Mouse (Mus musculus) liver, embryonic 16.5 days (tissue): ENCODE results near the gene Lrrn4cl. TPM values are rescaled to one million over a fixed set of nuclear protein-coding genes. Genes with fewer than 3 reads are reported as not detected.
A peak's percentile ranks its signal among the peaks of the same experiment; 100 is the strongest.
"Not testable (repeated sequence)": the region's sequence is repeated elsewhere in the genome, so short reads cannot be mapped to it uniquely, and the experiment has no call there.

Experiments used
- ATAC-seq: fragments of 200-750 bp; cut with Nextera tagmentation; 2 replicates; pipeline ENCODE4 v1.8.0; 2017; ENCODE audit warnings: low read depth, mild to moderate bottlenecking, moderate number of reproducible peaks, moderate library complexity
- H3K27ac ChIP-seq: fragments of 300-500 bp; sonication (generic); 2 replicates; pipeline ENCODE4 v1.5.1; 2014; ENCODE audit warnings: mild to moderate bottlenecking, low read length
- H3K27me3 ChIP-seq: fragments of 300-500 bp; sonication (generic); 2 replicates; pipeline ENCODE4 v1.6.1; 2014; ENCODE audit warnings: low read depth, low read length, mixed read lengths; ENCODE audit not compliant: control insufficient read depth, insufficient read depth
- H3K36me3 ChIP-seq: fragments of 300-500 bp; sonication (generic); 2 replicates; pipeline ENCODE4 v1.6.1; 2014; ENCODE audit warnings: mild to moderate bottlenecking; ENCODE audit not compliant: control insufficient read depth, insufficient read depth
- H3K4me1 ChIP-seq: fragments of 300-500 bp; sonication (generic); 2 replicates; pipeline ENCODE4 v1.6.1; 2014; ENCODE audit warnings: low read depth, low read length, mixed read lengths; ENCODE audit not compliant: control insufficient read depth
- H3K4me2 ChIP-seq: fragments of 300-500 bp; sonication (generic); 2 replicates; pipeline ENCODE4 v1.6.1; 2014; ENCODE audit warnings: low read depth, low read length, mixed read lengths
- H3K4me3 ChIP-seq: fragments of 300-500 bp; sonication (generic); 2 replicates; pipeline ENCODE4 v1.5.1; 2014; ENCODE audit warnings: low read depth, mild to moderate bottlenecking, low read length
- H3K9ac ChIP-seq: fragments of 300-500 bp; sonication (generic); 2 replicates; pipeline ENCODE4 v1.6.1; 2014; ENCODE audit warnings: low read depth, low read length
- H3K9me3 ChIP-seq: fragments of 300-500 bp; sonication (generic); replicated peaks from 2 replicates; pipeline ENCODE4 v1.6.1; 2016; ENCODE audit warnings: low read length; ENCODE audit not compliant: control insufficient read depth
- WGBS: fragments of 180-500 bp; shearing (Covaris S2); extraction: QIAGEN DNeasy Blood & Tissue Kit; methylation state at CpG from one replicate; pipeline ENCODE4 v1.1.7; 2014; ENCODE audit not compliant: insufficient replicate concordance; 5-methylcytosine and 5-hydroxymethylcytosine counted together
- polyA plus RNA-seq: library from polyadenylated mRNA; unstranded; fragments of >200 nt; fragmentation: Nextera tagmentation; extraction: Ambion mirVana; gene quantifications from 2 replicates; pipeline ENCODE4 v1.2.1, GENCODE M21; 2015

The Lrrn4cl gene
- polyA plus RNA-seq, 1 experiment from 2014 or later, result 0.35 TPM

DNA sequence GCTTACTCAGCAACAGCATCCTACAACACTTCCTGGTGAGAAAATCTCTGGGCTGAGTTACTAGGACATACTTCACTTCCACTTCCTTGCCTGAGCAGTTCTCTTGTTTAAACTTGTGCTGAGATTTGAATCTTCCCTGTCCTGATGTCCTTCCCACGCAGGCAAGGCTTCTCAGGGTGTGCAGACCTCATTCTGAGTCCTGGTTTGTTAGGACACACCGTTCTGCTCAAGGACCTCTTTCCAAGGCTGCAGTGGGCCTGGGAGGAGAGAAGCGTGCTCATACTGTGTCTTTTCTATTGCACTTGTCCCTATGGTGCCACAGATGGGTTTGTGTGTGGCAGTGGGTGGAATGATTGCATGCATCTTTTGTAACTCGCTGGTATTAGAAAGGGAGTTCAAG lies 17.6 kb upstream of the Lrrn4cl start:
- Histone ChIP-seq H3K9me3 (no peaks in the 10 kb centered on the region), H3K4me3 (no peak overlapping the region), H3K27me3 (no peaks in the 10 kb centered on the region), H3K9ac (no peak overlapping the region), H3K36me3 (peaks cover 72% of the 10 kb centered on the region), H3K27ac (peak overlapping the region; percentile 18; the same call in 1 of the 2 replicates), H3K4me1 (peaks cover 8% of the 10 kb centered on the region), H3K4me2 (no peak overlapping the region)
- ATAC-seq, result no peak
- 91% methylated on average over 4 of the region's 4 CpGs for WGBS

GRCm38 (mm10) chr19:8836327-8836726 lies 14.2 kb upstream of the Lrrn4cl start:
- WGBS, result 95% methylated on average over 10 of the region's 10 CpGs
- not testable (repeated sequence) for H3K4me2 ChIP-seq, H3K27ac ChIP-seq, H3K27me3 ChIP-seq, ATAC-seq, H3K4me3 ChIP-seq, H3K9me3 ChIP-seq, H3K9ac ChIP-seq
- peaks cover 29% of the 10 kb centered on the region for H3K4me1 ChIP-seq
- H3K36me3 ChIP-seq, result peaks cover 39% of the 10 kb centered on the region

DNA sequence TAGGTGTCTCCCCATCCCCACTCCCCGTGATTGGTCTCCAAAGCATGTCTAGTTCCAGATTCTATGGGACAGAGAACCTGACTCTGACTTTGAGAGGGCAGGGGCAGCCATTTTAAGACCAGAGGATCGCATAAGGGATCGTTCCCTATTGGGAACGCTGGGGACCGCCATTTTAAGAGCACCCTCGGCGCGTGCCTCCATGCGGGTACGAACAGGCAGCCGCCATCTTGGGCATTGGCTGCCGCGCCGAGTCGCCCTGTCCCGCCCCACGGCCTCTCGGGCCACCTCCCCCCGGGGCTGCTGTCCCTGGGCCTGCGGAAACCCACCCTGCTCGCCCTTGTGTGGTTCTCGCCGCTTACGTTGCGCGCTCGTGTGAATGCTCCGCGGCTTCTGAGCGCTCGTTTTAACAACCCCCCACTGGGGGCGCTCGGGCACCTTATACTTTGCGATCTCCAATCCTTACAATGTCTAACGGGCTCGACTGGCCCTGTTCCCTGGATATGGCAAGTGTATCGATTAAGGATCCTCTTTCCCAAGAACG lies 13.2 kb upstream of the Lrrn4cl start, which contains the start of gene Bscl2:
Gene Bscl2, plus strand, starts transcription at position 217 of the 541 bp plus-strand sequence.
- Histone ChIP-seq H3K4me2 (peak within 1 kb of the TSS; percentile 75), H3K27ac (peak within 1 kb of the TSS; percentile 92), H3K36me3 (peaks cover 29% of the 10 kb centered on the region), H3K4me3 (peak within 1 kb of the TSS; percentile 80), H3K4me1 (peaks cover 29% of the 10 kb centered on the region), H3K27me3 (no peaks in the 10 kb centered on the region), H3K9ac (peak within 1 kb of the TSS; percentile 90), H3K9me3 (no peaks in the 10 kb centered on the region)
- 1% methylated on average over 38 of the region's 38 CpGs for WGBS
- ATAC-seq, result peak; percentile 68

DNA sequence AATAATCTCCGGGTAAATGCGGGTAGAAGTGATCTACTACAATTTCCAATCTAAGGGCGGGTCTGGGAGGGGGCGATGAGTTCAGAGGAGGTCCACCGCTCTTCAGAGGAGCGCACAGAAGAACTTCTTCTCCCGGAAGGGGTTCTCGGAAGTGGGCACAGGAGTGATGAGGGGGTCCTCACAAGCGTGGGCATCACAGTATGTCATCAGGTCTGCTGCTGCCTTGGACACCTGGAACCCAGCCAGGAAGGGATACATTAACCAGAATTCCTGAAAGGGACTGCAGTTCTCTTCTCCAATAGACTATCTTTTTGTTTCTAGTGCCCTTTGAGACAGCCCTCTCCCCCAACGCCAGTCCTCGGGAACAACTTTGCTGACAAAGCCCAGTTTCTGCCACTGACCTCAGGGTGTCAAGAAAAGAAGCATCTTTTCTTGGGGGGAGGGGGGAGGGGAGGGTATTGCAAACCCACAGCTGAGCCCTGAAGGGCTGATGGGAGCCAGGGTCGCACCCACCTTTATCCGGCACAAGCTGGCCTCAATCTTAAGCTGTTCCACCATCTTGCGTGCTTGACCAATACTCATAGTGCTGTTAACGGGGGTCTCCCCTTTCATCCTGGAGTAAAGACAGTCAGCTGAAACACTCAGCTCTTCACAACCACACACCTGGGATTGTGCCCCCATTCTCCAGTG lies 12.4 kb upstream of the Lrrn4cl start:
- Histone ChIP-seq H3K9me3 (no peaks in the 10 kb centered on the region), H3K27ac (peak overlapping the region; percentile 1; the same call in 1 of the 2 replicates), H3K36me3 (peaks cover 20% of the 10 kb centered on the region), H3K9ac (peak overlapping the region; percentile 90), H3K4me2 (peak overlapping the region; percentile 75), H3K4me3 (peak overlapping the region; percentile 80), H3K27me3 (no peaks in the 10 kb centered on the region), H3K4me1 (peaks cover 29% of the 10 kb centered on the region)
- peak; percentile 5; the same call in 1 of the 2 replicates for ATAC-seq
- 19% methylated on average over 15 of the region's 15 CpGs for WGBS

GRCm38 (mm10) chr19:8839103-8839907 lies 11.3 kb upstream of the Lrrn4cl start, which contains the start of gene Gng3:
Gene Gng3, minus strand, starts transcription at chr19:8839194.
- peak within 1 kb of the TSS; percentile 75 for H3K4me2 ChIP-seq
- H3K27ac ChIP-seq, result 0 out of 2 replicates have a peak within 1 kb of the TSS, but pooled peaks have one; percentile 1
- peak within 1 kb of the TSS; percentile 90 for H3K9ac ChIP-seq
- peak within 1 kb of the TSS; percentile 80 for H3K4me3 ChIP-seq
- ATAC-seq, result no peak
- peaks cover 9% of the 10 kb centered on the region for H3K36me3 ChIP-seq
- WGBS, result 78% methylated on average over 11 of the region's 11 CpGs
- H3K9me3 ChIP-seq, result no peaks in the 10 kb centered on the region
- H3K4me1 ChIP-seq, result peaks cover 29% of the 10 kb centered on the region
- no peaks in the 10 kb centered on the region for H3K27me3 ChIP-seq

GRCm38 (mm10) chr19:8839908-8840791 lies 10.4 kb upstream of the Lrrn4cl start:
- Histone ChIP-seq H3K4me2 (peak overlapping the region; percentile 75), H3K27me3 (no peaks in the 10 kb centered on the region), H3K4me3 (peak overlapping the region; percentile 67), H3K36me3 (peaks cover 2% of the 10 kb centered on the region; the same call in 1 of the 2 replicates), H3K9me3 (no peaks in the 10 kb centered on the region), H3K4me1 (peaks cover 29% of the 10 kb centered on the region), H3K9ac (peak overlapping the region; percentile 74), H3K27ac (peak overlapping the region; percentile 43; the same call in 1 of the 2 replicates)
- ATAC-seq, result peak; percentile 73
- 26% methylated on average over 29 of the region's 29 CpGs for WGBS

DNA sequence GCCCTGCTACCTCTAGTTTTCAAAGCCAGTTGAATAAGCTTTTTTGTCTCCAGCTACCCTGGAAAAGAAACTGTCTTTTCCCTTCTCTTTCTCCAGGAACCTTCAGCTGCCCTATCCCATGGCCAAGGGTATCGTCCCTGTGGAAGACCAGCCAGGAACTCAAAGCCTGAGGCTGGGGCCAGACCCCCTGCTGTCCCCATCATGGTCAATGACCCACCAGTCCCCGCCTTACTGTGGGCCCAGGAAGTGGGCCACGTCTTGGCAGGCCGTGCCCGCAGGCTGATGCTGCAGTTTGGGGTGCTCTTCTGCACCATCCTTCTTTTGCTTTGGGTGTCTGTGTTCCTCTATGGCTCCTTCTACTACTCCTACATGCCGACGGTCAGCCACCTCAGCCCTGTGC lies 9.6 kb upstream of the Lrrn4cl start:
- Histone ChIP-seq H3K4me1 (peaks cover 29% of the 10 kb centered on the region), H3K9me3 (no peaks in the 10 kb centered on the region), H3K36me3 (peaks cover 3% of the 10 kb centered on the region; the same call in 1 of the 2 replicates), H3K4me2 (peak overlapping the region; percentile 75), H3K27ac (no peak overlapping the region), H3K4me3 (peak overlapping the region; percentile 67), H3K9ac (no peak overlapping the region; the same call in 1 of the 2 replicates), H3K27me3 (no peaks in the 10 kb centered on the region)
- no peak for ATAC-seq
- 82% methylated on average over 7 of the region's 7 CpGs for WGBS

GRCm38 (mm10) chr19:8842961-8843360 lies 7.6 kb upstream of the Lrrn4cl start:
- Histone ChIP-seq H3K4me3 (no peak overlapping the region), H3K4me1 (peaks cover 21% of the 10 kb centered on the region), H3K9me3 (no peaks in the 10 kb centered on the region), H3K36me3 (peaks cover 8% of the 10 kb centered on the region; the same call in 1 of the 2 replicates), H3K9ac (no peak overlapping the region), H3K4me2 (no peak overlapping the region), H3K27me3 (no peaks in the 10 kb centered on the region), H3K27ac (no peak overlapping the region)
- no peak for ATAC-seq
- WGBS, result 61% methylated on average over 6 of the region's 6 CpGs
